Mouse (Mus musculus): ENCODE data around the gene Lrrc1.

DNA sequence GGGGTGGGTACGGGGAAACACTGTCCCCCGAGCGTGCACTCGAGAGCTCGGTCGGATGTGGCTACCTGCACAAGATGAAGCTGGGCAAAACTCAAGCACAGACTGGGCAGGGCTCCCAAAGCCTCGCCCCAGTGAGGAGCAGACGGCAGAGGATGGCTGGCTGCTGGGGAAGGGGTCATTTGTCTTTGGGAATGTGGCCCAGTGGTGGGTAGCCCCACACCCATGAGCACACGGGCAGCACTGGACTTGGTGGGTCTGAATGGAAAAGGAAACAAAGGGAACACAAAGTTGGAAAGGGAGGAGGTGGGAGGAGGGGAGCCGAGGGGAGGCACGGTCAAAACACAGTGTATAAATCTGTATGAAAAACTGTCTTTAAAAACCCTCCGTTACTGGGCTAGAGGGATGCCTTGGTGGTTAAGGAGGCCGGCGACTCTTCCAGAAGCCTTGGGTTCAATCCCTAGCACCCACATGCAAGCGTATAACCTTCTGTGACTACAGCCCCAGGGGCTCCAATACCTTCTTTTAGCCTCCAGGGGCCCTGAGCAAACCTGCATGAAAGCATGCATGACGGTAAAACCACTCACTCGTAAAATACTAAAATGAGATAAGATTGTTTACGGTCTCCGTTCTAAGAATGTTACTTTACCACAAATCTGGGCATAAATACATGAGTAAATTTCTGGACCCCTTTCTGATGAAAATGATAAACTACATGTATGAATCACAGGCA, 89.1 kb downstream of the Lrrc1 start:
- TF ChIP-seq CTCF (IDR thresholded peaks at IDR 0.05; ENCODE audit: control insufficient read depth, insufficient read depth, insufficient read length) (no peak), MYOD1 (IDR thresholded peaks at IDR 0.05; ENCODE audit: control insufficient read depth, insufficient read length, low read depth) (no peak)
